Mouse (Mus musculus) erythroblast, embryonic 14.5 days (primary cell): ENCODE data around the gene Rab7.

ENCODE experiments used
- GATA1 ChIP-seq: IDR thresholded peaks from 2 replicates; pipeline ENCODE4 v1.6.1; 2012; ENCODE audit warnings: low read length, inconsistent platforms, mixed read lengths
- TAL1 ChIP-seq: IDR thresholded peaks from 3 replicates; pipeline ENCODE4 v1.6.1; 2012; ENCODE audit warnings: low read length, inconsistent platforms, mixed read lengths

DNA sequence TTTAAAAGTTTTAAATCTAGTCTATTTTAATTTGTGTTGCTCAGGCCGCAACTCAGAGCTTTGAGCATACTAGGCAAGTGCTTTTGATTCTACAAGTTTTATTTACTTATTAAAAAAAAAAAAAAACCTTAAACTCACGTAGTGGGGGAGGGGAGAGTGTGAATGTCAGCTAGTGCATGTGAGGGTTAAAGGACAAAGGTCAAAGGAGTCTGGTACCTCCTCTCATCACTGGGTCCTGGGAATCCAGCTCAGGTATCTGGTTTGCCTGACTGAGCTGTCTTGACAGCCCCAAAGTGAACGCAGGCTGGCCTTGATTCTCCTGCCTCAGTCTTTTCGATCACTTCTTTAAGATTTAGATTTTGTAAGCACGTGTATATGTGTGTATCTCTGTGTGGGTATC is 10.6 kb upstream of the Rab7 start:
- TF ChIP-seq GATA1: no peak
- no peak for TF ChIP-seq TAL1
